Comparison of ENCODE assay signal across 8 mouse cellular contexts in genomic region chr10:22732181-22732580, GRCm38 (mm10). TPM values are rescaled to one million over a fixed set of nuclear protein-coding genes. Genes with fewer than 3 reads are reported as not detected.
DNase-seq lines count a peak whose midpoint lies in the region; ATAC-seq and TF ChIP-seq lines count a peak whose summit lies in the region.

No protein-coding gene starts in this region.

- H3K4me3 ChIP-seq in kidney, postnatal 0 days (replicated peaks; ENCODE audit: low read depth, low read length), result peak overlapping the region; percentile 90
- H3K4me3 ChIP-seq in brown adipose tissue, adult 24 weeks (ENCODE audit: insufficient read depth, low read depth, low read length), result peak overlapping the region; percentile 96
- peak overlapping the region; percentile 86 for H3K4me3 ChIP-seq in hindbrain, embryonic 11.5 days (ENCODE audit: low read depth, low read length)

- TF ChIP-seq CTCF in kidney, postnatal 0 days (IDR thresholded peaks at IDR 0.05; ENCODE audit: low read depth), result no peak

- H3K36me3 ChIP-seq in kidney, postnatal 0 days (ENCODE audit: insufficient read depth, low read length), result no peaks in the 10 kb centered on the region
- H3K36me3 ChIP-seq in hindbrain, embryonic 11.5 days (ENCODE audit: control insufficient read depth, insufficient read depth, low read length), result no peaks in the 10 kb centered on the region

- WGBS in kidney, postnatal 0 days, result 54% methylated on average over 10 of the region's 10 CpGs
- 63% methylated on average over 10 of the region's 10 CpGs for WGBS in hindbrain, embryonic 11.5 days

- no peaks in the 10 kb centered on the region for H3K27me3 ChIP-seq in kidney, postnatal 0 days (ENCODE audit: insufficient read depth, low read length)
- no peaks in the 10 kb centered on the region for H3K27me3 ChIP-seq in hindbrain, embryonic 11.5 days (ENCODE audit: control insufficient read depth, insufficient read depth, low read length)

- peaks cover 17% of the 10 kb centered on the region; the same call in 1 of the 2 replicates for H3K4me1 ChIP-seq in kidney, postnatal 0 days (replicated peaks; ENCODE audit: insufficient read depth, low read length)
- H3K4me1 ChIP-seq in brown adipose tissue, adult 24 weeks (ENCODE audit: control insufficient read depth, insufficient read depth, insufficient read length, low read length), result peaks cover 3% of the 10 kb centered on the region
- 0 out of 2 replicates have a peak, but pooled peaks cover 6% of the 10 kb centered on the region for H3K4me1 ChIP-seq in hindbrain, embryonic 11.5 days (replicated peaks; ENCODE audit: control insufficient read depth, insufficient read depth, low read length)

- H3K9me3 ChIP-seq in kidney, postnatal 0 days (replicated peaks; ENCODE audit: low read length), result no peaks in the 10 kb centered on the region
- no peaks in the 10 kb centered on the region for H3K9me3 ChIP-seq in hindbrain, embryonic 11.5 days (ENCODE audit: control insufficient read depth, low read length)

- H3K9ac ChIP-seq in kidney, postnatal 0 days (ENCODE audit: low read depth, low read length), result 0 out of 2 replicates have a peak overlapping the region, but pooled peaks have one; percentile 93
- peak overlapping the region; percentile 98; the same call in 1 of the 2 replicates for H3K9ac ChIP-seq in hindbrain, embryonic 11.5 days (ENCODE audit: low read depth, low read length)

- ATAC-seq in kidney, postnatal 0 days (replicated peaks; ENCODE audit: low FRiP score, low read depth), result no peak
- no peak for ATAC-seq in hindbrain, embryonic 11.5 days (ENCODE audit: low FRiP score)
- ATAC-seq in megakaryocyte, adult 5-6 weeks (ENCODE audit: poor library complexity, severe bottlenecking), result peak; percentile 45
- ATAC-seq in megakaryocyte-erythroid progenitor cell, adult 5-6 weeks (replicated peaks; ENCODE audit: low FRiP score, low TSS enrichment, poor library complexity, severe bottlenecking), result no peak

- peak overlapping the region; percentile 92 for H3K4me2 ChIP-seq in kidney, postnatal 0 days (ENCODE audit: low read length)
- H3K4me2 ChIP-seq in hindbrain, embryonic 11.5 days (replicated peaks; ENCODE audit: low read depth, low read length), result peak overlapping the region; percentile 86

- peak overlapping the region; percentile 96 for H3K27ac ChIP-seq in kidney, postnatal 0 days
- peak overlapping the region; percentile 93 for H3K27ac ChIP-seq in brown adipose tissue, adult 24 weeks (replicated peaks; ENCODE audit: low read depth, low read length)
- 0 out of 2 replicates have a peak overlapping the region, but pooled peaks have one; percentile 92 for H3K27ac ChIP-seq in hindbrain, embryonic 11.5 days (ENCODE audit: low read depth, low read length)

- DNase-seq in kidney, postnatal 0 days (ENCODE audit: low spot score), result no peak
- DNase-seq in kidney, adult 8-10 months, result no peak
- no peak for DNase-seq in hindbrain, embryonic 11.5 days (ENCODE audit: low spot score)
- DNase-seq in gastrocnemius, postnatal 4 days (ENCODE audit: low spot score in 2 of 2), result no peak
- no peak for DNase-seq in thymus, adult 18-20 months

RNA-seq across cellular contexts. Expression of gene Tbpl1, which starts 0.4 kb away (rescaled TPM):
- polyA plus RNA-seq in kidney, postnatal 0 days (2015; fragmentation: Nextera tagmentation; extraction: Ambion mirVana), result 58.3 and 62.8 TPM in 2 replicates
- 17.6 and 17.8 TPM in 2 replicates for polyA plus RNA-seq in brown adipose tissue, adult 24 weeks (2012; ENCODE audit: insufficient read depth, insufficient read length, missing spikeins)
- polyA plus RNA-seq in hindbrain, embryonic 11.5 days (2014; fragmentation: Nextera tagmentation; extraction: Ambion mirVana), result 125 and 128 TPM in 2 replicates
- total RNA-seq in megakaryocyte, adult 5-6 weeks (2015), result 37.3 and 47.3 TPM in 2 replicates
- 31.0 and 43.9 TPM in 2 replicates for total RNA-seq in megakaryocyte, adult 5-6 weeks (2017)
- 10 to 100 TPM; 28.0 to 37.6 TPM for total RNA-seq in gastrocnemius, postnatal 4 days (2021)
- total RNA-seq in megakaryocyte-erythroid progenitor cell, adult 5-6 weeks (2014; fragmentation: Nextera tagmentation), result 27.6 and 29.9 TPM in 2 replicates
- 27.8 and 30.8 TPM in 2 replicates for total RNA-seq in megakaryocyte-erythroid progenitor cell, adult 5-6 weeks (2017)
